Mouse (Mus musculus): ENCODE measurements around the gene Serpina3k. TPM values are rescaled to one million over a fixed set of nuclear protein-coding genes. Genes with fewer than 3 reads are reported as not detected.
"Not testable (repeated sequence)": the region's sequence is repeated elsewhere in the genome, so short reads cannot be mapped to it uniquely, and the experiment has no call there.

Gene Serpina3k
- total RNA-seq, 4 experiments from 2014 or later = 0.12 to 4.9 (median 0.29) TPM; not detected in 1

DNA sequence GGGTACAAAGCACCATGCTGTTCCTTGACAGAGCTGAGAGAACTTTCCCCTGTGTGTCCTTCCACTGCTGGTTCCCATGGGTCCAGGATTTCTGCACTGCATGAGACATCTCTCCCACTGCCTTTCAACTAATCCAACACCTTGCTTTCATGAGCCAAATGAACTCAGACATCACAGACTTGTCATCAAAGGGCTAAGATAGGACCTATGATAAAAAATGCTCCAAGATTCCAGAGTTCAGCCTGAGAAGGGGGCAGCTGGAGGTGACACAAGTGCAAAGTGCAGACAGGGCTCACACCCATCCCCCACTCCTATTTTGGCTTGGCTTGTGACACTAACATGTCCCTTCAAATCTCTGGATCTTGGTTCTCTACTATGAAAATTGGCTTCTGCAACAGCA is 50.2 kb downstream of the Serpina3k start:
- DNase-seq (ENCODE audit: low spot score in 2 of 2) = no peak

DNA sequence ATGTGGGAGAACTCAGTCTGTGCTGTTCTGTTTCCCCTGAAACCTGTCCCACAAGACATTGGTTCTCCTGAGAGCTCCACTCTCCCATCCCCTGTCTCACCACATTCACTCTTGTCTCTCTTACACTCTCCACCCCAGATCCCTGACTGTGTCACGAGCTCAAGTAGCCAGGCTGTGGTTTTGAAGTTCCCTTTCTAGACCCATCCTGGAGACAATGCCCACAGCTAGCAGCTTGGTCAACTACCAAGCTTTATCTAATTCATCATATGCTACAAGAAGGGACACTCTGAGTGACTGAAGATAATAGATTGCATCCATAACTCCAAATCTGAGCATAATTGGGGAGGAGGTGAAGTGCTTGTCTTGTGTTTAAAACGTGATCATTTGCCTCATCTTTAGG is 52.8 kb downstream of the Serpina3k start:
- not testable (repeated sequence) for DNase-seq (ENCODE audit: low spot score in 2 of 2)

Other genes with a start within 250 kb of the Serpina3k start
- gene Serpina5, start 237.4 kb upstream of the Serpina3k start, total RNA-seq (2022) = not detected
- not detected for gene Serpina3a, start 225.8 kb upstream of the Serpina3k start, total RNA-seq (2022)
- gene Serpina3b, start 210.5 kb upstream of the Serpina3k start, total RNA-seq (2022) = not detected
- gene Serpina3c, start 184.6 kb upstream of the Serpina3k start, total RNA-seq (2022) = 1 to 10 TPM in 3 of 4 experiments, under 1 TPM in 1; 0.39 to 3.2 (median 1.7) TPM
- not detected for gene Serpina3f, start 123.9 kb upstream of the Serpina3k start, total RNA-seq (2022)
- not detected for gene Serpina3g, start 102.2 kb upstream of the Serpina3k start, total RNA-seq (2022)
- gene Serpina3i, start 75.4 kb upstream of the Serpina3k start, total RNA-seq (2022) = under 1 TPM in 1 of 4 experiments, not detected in 3; 0.43 TPM
- gene Serpina3j, start 23.9 kb upstream of the Serpina3k start, total RNA-seq (2022) = not detected
- gene Serpina3m, start within 50 bp of the Serpina3k start, total RNA-seq (2022) = under 1 TPM in 2 of 4 experiments, not detected in 2; 0.43 to 0.56 TPM
- gene Serpina3n, start 68.2 kb downstream of the Serpina3k start, total RNA-seq (2022) = 10 to 100 TPM in 1 of 4 experiments, 1 to 10 TPM in 3; 2.4 to 10.7 (median 5.6) TPM
- not detected for gene Gsc, start 134.8 kb downstream of the Serpina3k start, total RNA-seq (2022)

Measured in gastrocnemius, adult 8-10 months (tissue).